Mouse (Mus musculus) thymus, adult 2 months (tissue): ENCODE results near the gene Nwd2.

Source experiments
- CTCF ChIP-seq: fragments of 200-500 bp; IDR thresholded peaks from 2 replicates; pipeline ENCODE4 v1.5.1; 2012; ENCODE audit warnings: mild to moderate bottlenecking, control low read depth, low read length, moderate library complexity, borderline replicate concordance; ENCODE audit not compliant: control insufficient read depth, poor library complexity, insufficient read depth; ENCODE audit errors: extremely low read depth
- POLR2A ChIP-seq: fragments of 200-500 bp; IDR thresholded peaks from 2 replicates; pipeline ENCODE4 v1.6.1; 2012; ENCODE audit warnings: mild to moderate bottlenecking, low read length, control low read depth, moderate library complexity; ENCODE audit not compliant: control insufficient read depth, poor library complexity, insufficient read depth; ENCODE audit errors: extremely low read depth

- TF ChIP-seq CTCF: no peak
- no peak for TF ChIP-seq POLR2A
Observed at GRCm38 (mm10) chr5:63828380-63829185, 179.7 kb downstream of the Nwd2 start.
